Mouse (Mus musculus) C2C12 (cell line): Measurements from ENCODE around the gene Pnliprp1.
A peak's percentile ranks its signal among the peaks of the same experiment; 100 is the strongest.

ENCODE experiments used
- CEBPB ChIP-seq: IDR thresholded peaks from one replicate; pipeline ENCODE4 v1.6.1; 2011; ENCODE audit warnings: low read depth, mild to moderate bottlenecking, control low read depth, moderate library complexity
- CTCF ChIP-seq: IDR thresholded peaks from one replicate; pipeline ENCODE4 v1.5.1; 2011; ENCODE audit not compliant: control insufficient read depth, insufficient read depth, insufficient read length
- FOSL1 ChIP-seq: IDR thresholded peaks from one replicate; pipeline ENCODE4 v1.8.0; 2011; ENCODE audit warnings: mild to moderate bottlenecking, low read length; ENCODE audit not compliant: poor library complexity, insufficient read depth, severe bottlenecking
- MAX ChIP-seq: IDR thresholded peaks from one replicate; pipeline ENCODE4 v1.6.1; 2011; ENCODE audit warnings: mild to moderate bottlenecking, control low read depth
- MYOD1 ChIP-seq: IDR thresholded peaks from one replicate; pipeline ENCODE4 v1.6.1; 2011; ENCODE audit warnings: low read depth; ENCODE audit not compliant: control insufficient read depth, insufficient read length
- MYOG ChIP-seq: IDR thresholded peaks from one replicate; pipeline ENCODE4 v1.6.1; 2011; ENCODE audit not compliant: control insufficient read depth, insufficient read length; ENCODE audit errors: extremely low read depth
- USF1 ChIP-seq: IDR thresholded peaks from one replicate; pipeline ENCODE4 v1.6.1; 2011; ENCODE audit warnings: low read depth, mild to moderate bottlenecking, control low read depth, moderate library complexity

DNA sequence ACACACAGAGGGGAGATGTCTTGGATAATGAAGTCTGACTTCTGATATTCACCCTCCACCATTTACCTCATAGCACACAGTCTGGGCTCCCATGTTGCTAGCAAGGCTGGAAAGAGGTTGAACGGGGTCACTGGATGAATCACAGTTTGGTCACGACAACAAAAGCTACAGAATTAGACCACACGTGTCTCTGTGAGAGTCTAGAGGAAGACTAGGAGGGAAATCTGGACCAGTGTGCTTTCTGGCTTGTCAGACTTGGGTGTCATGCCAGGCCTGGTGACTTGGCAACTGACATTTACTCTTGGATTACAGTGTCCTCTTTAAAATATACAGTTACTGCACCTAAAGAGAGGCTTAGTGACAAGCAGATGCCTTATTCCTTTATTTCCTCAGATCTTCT is 20.1 kb upstream of the Pnliprp1 start:
- TF ChIP-seq CTCF, result no peak
- no peak for TF ChIP-seq MAX
- peak; percentile 16 for TF ChIP-seq USF1
- TF ChIP-seq MYOG, result no peak
- TF ChIP-seq FOSL1, result no peak
- no peak for TF ChIP-seq CEBPB
- no peak for TF ChIP-seq MYOD1
